Mouse (Mus musculus) spleen, adult 2 months (tissue): ENCODE measurements around the gene Dnase1l2. TPM values are rescaled to one million over a fixed set of nuclear protein-coding genes. Genes with fewer than 3 reads are reported as not detected.

Experiments
- DNase-seq, 2 experiments: peaks; one replicate each; pipeline versions ENCODE4 v3.0.0 to v3.0.0-alpha.2; 2012 to 2021; ENCODE audit warnings: low spot score in 2 of 2, low read depth in 1 of 2
- H3K27ac ChIP-seq: fragments of 200-500 bp; 2 replicates; pipeline ENCODE4 v1.5.1; 2012; ENCODE audit warnings: low read length, inconsistent platforms; ENCODE audit not compliant: insufficient read depth
- H3K27me3 ChIP-seq: fragments of 200-500 bp; 2 replicates; pipeline ENCODE4 v1.6.1; 2012; ENCODE audit warnings: mild to moderate bottlenecking, moderate library complexity, low read length, inconsistent platforms; ENCODE audit not compliant: control insufficient read depth, insufficient read depth
- H3K36me3 ChIP-seq: fragments of 200-500 bp; 2 replicates; pipeline ENCODE4 v1.6.1; 2012; ENCODE audit warnings: mild to moderate bottlenecking, low read length, inconsistent platforms; ENCODE audit not compliant: control insufficient read depth, insufficient read depth
- H3K4me1 ChIP-seq: fragments of 200-500 bp; 2 replicates; pipeline ENCODE4 v1.6.1; 2011; ENCODE audit warnings: inconsistent platforms; ENCODE audit not compliant: control insufficient read depth, insufficient read depth, insufficient read length
- H3K4me3 ChIP-seq: fragments of 200-500 bp; 2 replicates; pipeline ENCODE4 v1.5.1; 2011; ENCODE audit warnings: mild to moderate bottlenecking, inconsistent platforms; ENCODE audit not compliant: insufficient read depth, insufficient read length; ENCODE audit errors: extremely low read depth
- CTCF ChIP-seq: fragments of 200-500 bp; IDR thresholded peaks from 2 replicates; pipeline ENCODE4 v1.5.1; 2011; ENCODE audit warnings: mild to moderate bottlenecking, inconsistent platforms; ENCODE audit not compliant: insufficient read depth, insufficient read length, insufficient replicate concordance; ENCODE audit errors: extremely low read depth
- POLR2A ChIP-seq: fragments of 200-500 bp; IDR thresholded peaks from 2 replicates; pipeline ENCODE4 v1.6.1; 2011; ENCODE audit warnings: low read depth, low read length, inconsistent platforms
- WGBS: fragments of 180-500 bp; shearing (Covaris S2); methylation state at CpG from one replicate; pipeline ENCODE4 v1.1.7; 2018; 5-methylcytosine and 5-hydroxymethylcytosine counted together
- polyA plus RNA-seq: library from polyadenylated mRNA; depleted of rRNA; stranded (reverse); fragments of >200 nt; gene quantifications from 2 replicates; pipeline ENCODE4 v1.2.3, GENCODE M21; 2012

Dnase1l2 gene
- polyA plus RNA-seq, 1 experiment: 8.6 TPM

DNA sequence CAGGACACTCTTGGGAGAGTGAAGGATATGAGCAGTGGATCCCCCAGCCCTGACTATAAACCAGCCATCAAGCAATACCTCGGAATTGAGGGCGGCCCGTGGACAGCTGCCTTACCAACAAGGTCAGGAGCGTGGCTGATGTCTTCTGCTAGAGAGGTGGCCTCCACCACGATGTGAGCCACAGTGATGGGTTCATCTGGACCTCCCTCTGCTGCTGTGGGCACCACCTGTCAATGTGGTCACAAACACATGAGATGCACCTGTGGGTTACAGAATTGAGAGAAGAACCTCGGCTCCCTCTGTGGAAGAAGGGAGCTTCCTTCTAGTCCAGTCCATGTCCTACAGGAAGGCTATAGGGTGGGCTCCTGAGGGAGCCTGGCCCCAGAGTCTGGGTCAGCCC lies 6.6 kb upstream of the Dnase1l2 start:
- TF ChIP-seq CTCF (no peak), POLR2A (no peak)
- DNase-seq: no peak
- Histone ChIP-seq H3K4me1 (no peaks in the 10 kb centered on the region; the same call in 1 of the 2 replicates), H3K27ac (no peak overlapping the region), H3K36me3 (peaks cover 44% of the 10 kb centered on the region), H3K4me3 (no peak overlapping the region), H3K27me3 (no peaks in the 10 kb centered on the region)
- WGBS: 78% methylated on average over 6 of the region's 6 CpGs

- WGBS: 81% methylated on average over 8 of the region's 8 CpGs
- Histone ChIP-seq H3K4me3 (no peak overlapping the region), H3K27me3 (no peaks in the 10 kb centered on the region), H3K27ac (no peak overlapping the region), H3K36me3 (peaks cover 50% of the 10 kb centered on the region), H3K4me1 (no peaks in the 10 kb centered on the region)
- no peak for DNase-seq
- TF ChIP-seq CTCF (no peak), POLR2A (no peak)
These were observed 3.7 kb upstream of the Dnase1l2 start for GRCm38 (mm10) chr17:24446590-24446989.

- no peak overlapping the region for H3K27ac ChIP-seq
- H3K36me3 ChIP-seq: peaks cover 52% of the 10 kb centered on the region
- 87% methylated on average over 4 of the region's 4 CpGs for WGBS
These were observed 504 bp upstream of the Dnase1l2 start for GRCm38 (mm10) chr17:24443409-24443808.

GRCm38 (mm10) chr17:24442107-24442506 lies 798 bp downstream of the Dnase1l2 start:
- TF ChIP-seq CTCF (no peak), POLR2A (no peak)
- WGBS: 96% methylated on average over 14 of the region's 14 CpGs
- H3K27me3 ChIP-seq: no peaks in the 10 kb centered on the region
- peaks cover 45% of the 10 kb centered on the region for H3K36me3 ChIP-seq
- H3K4me1 ChIP-seq: no peaks in the 10 kb centered on the region
- H3K27ac ChIP-seq: no peak overlapping the region
- no peak overlapping the region for H3K4me3 ChIP-seq
- DNase-seq: no peak

More at GRCm38 (mm10) chr17:24443409-24443808, 504 bp upstream of the Dnase1l2 start:
- Histone ChIP-seq H3K4me1 (no peaks in the 10 kb centered on the region), H3K27me3 (no peaks in the 10 kb centered on the region), H3K4me3 (no peak overlapping the region)
- no peak for TF ChIP-seq CTCF
- TF ChIP-seq POLR2A: no peak
- DNase-seq: no peak

DNA sequence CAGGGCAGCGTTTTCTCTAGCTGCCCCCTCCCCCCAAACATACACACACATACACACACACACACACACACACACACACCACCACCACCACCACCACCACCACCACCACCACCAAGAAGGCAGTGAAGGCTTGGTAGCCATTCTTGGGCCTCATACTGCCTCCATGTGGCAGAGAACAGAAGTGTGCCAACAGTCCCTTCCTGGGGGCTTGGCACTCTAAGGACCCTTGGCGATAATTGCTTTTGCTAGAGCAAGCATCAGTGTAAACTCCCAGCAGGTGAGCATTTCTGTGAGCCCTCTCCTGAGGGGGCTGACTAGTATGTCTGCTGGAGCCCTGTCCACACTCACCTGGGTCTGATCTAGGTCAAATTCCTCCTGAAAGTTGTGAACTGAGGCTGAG lies 1.8 kb downstream of the Dnase1l2 start:
- Histone ChIP-seq H3K36me3 (peaks cover 36% of the 10 kb centered on the region), H3K4me3 (no peak overlapping the region), H3K27ac (no peak overlapping the region), H3K27me3 (no peaks in the 10 kb centered on the region), H3K4me1 (no peaks in the 10 kb centered on the region)
- TF ChIP-seq CTCF (no peak), POLR2A (no peak)
- DNase-seq: no peak
- 66% methylated on average over 2 of the region's 2 CpGs for WGBS

GRCm38 (mm10) chr17:24440377-24440776 lies 2.5 kb downstream of the Dnase1l2 start:
- Histone ChIP-seq H3K27me3 (no peaks in the 10 kb centered on the region), H3K36me3 (peaks cover 29% of the 10 kb centered on the region), H3K4me1 (no peaks in the 10 kb centered on the region), H3K27ac (no peak overlapping the region), H3K4me3 (no peak overlapping the region)
- no peak for DNase-seq
- 96% methylated on average over 8 of the region's 8 CpGs for WGBS
- no peak for TF ChIP-seq POLR2A
- no peak for TF ChIP-seq CTCF

- Histone ChIP-seq H3K4me1 (no peaks in the 10 kb centered on the region), H3K27ac (no peak overlapping the region), H3K36me3 (peaks cover 15% of the 10 kb centered on the region), H3K27me3 (no peaks in the 10 kb centered on the region), H3K4me3 (no peak overlapping the region)
- TF ChIP-seq POLR2A: no peak
- peak; percentile 39; the same call in 1 of the 2 replicates for TF ChIP-seq CTCF
- DNase-seq: peak in 1 of 2 experiments; percentile 29
- 85% methylated on average over 5 of the region's 5 CpGs for WGBS
These were observed 5.9 kb downstream of the Dnase1l2 start for GRCm38 (mm10) chr17:24437016-24437415.
